Mouse (Mus musculus) embryo, embryonic 11 days (tissue): ENCODE data around the gene Cnot10.

Source experiments
- DNase-seq: peaks from one replicate; pipeline ENCODE4 v3.0.0-alpha.2; 2015

The Cnot10 gene

GRCm38 (mm10) chr9:114639839-114640646 is at the start of gene Cnot10:
Cnot10 (minus strand) TSS chr9:114640184.
- DNase-seq: peak; percentile 99

- DNase-seq: peak; percentile 64
Measured at GRCm38 (mm10) chr9:114688953-114689407, 49.0 kb upstream of the Cnot10 start.

GRCm38 (mm10) chr9:114688252-114688952 is 48.4 kb upstream of the Cnot10 start, which contains the start of gene Dync1li1:
Dync1li1 (plus strand) TSS chr9:114688790.
- DNase-seq: peak; percentile 98

GRCm38 (mm10) chr9:114687639-114688038 is 47.7 kb upstream of the Cnot10 start:
- no peak for DNase-seq

- DNase-seq: no peak
Measured at GRCm38 (mm10) chr9:114686245-114686644, 46.3 kb upstream of the Cnot10 start.

- DNase-seq: no peak
Measured at GRCm38 (mm10) chr9:114682193-114682592, 42.2 kb upstream of the Cnot10 start.

- no peak for DNase-seq
Measured at GRCm38 (mm10) chr9:114680531-114680930, 40.5 kb upstream of the Cnot10 start.

- DNase-seq: no peak
Measured at GRCm38 (mm10) chr9:114679944-114680343, 40.0 kb upstream of the Cnot10 start.

- DNase-seq: no peak
Measured at GRCm38 (mm10) chr9:114678576-114678975, 38.6 kb upstream of the Cnot10 start.

- no peak for DNase-seq
Measured at GRCm38 (mm10) chr9:114673626-114674025, 33.6 kb upstream of the Cnot10 start.

GRCm38 (mm10) chr9:114672703-114673561 is 32.9 kb upstream of the Cnot10 start:
- DNase-seq: peak; percentile 27

GRCm38 (mm10) chr9:114671946-114672345 is 32.0 kb upstream of the Cnot10 start:
- DNase-seq: no peak

GRCm38 (mm10) chr9:114669011-114669410 is 29.0 kb upstream of the Cnot10 start:
- no peak for DNase-seq

- no peak for DNase-seq
Measured at GRCm38 (mm10) chr9:114668047-114668446, 28.1 kb upstream of the Cnot10 start.

- no peak for DNase-seq
Measured at GRCm38 (mm10) chr9:114666858-114667257, 26.9 kb upstream of the Cnot10 start.

- DNase-seq: no peak
Measured at GRCm38 (mm10) chr9:114663782-114664181, 23.8 kb upstream of the Cnot10 start.

GRCm38 (mm10) chr9:114661991-114662390 is 22.0 kb upstream of the Cnot10 start:
- DNase-seq: no peak

- no peak for DNase-seq
Measured at GRCm38 (mm10) chr9:114660983-114661382, 21.0 kb upstream of the Cnot10 start.

- DNase-seq: no peak
Measured at GRCm38 (mm10) chr9:114660506-114660905, 20.5 kb upstream of the Cnot10 start.

- no peak for DNase-seq
Measured at GRCm38 (mm10) chr9:114656701-114657100, 16.7 kb upstream of the Cnot10 start.

- DNase-seq: no peak
Measured at GRCm38 (mm10) chr9:114655356-114655755, 15.4 kb upstream of the Cnot10 start.

- no peak for DNase-seq
Measured at GRCm38 (mm10) chr9:114650938-114651634, 11.1 kb upstream of the Cnot10 start.
